Mouse (Mus musculus) c-Kit-positive CD71-positive TER-119-negative erythroid progenitor cells, embryonic 14.5 days (primary cell): ENCODE data around the gene Fryl.
A peak's percentile ranks its signal among the peaks of the same experiment; 100 is the strongest.

ENCODE experiments used
- DNase-seq: peaks from one replicate; pipeline ENCODE4 v3.0.0-alpha.2; 2013; ENCODE audit warnings: low read depth

Gene Fryl

GRCm38 (mm10) chr5:73156226-73156926, 100.0 kb downstream of the Fryl start:
- no peak for DNase-seq

GRCm38 (mm10) chr5:73153802-73154465, 102.5 kb downstream of the Fryl start:
- DNase-seq: no peak

DNA sequence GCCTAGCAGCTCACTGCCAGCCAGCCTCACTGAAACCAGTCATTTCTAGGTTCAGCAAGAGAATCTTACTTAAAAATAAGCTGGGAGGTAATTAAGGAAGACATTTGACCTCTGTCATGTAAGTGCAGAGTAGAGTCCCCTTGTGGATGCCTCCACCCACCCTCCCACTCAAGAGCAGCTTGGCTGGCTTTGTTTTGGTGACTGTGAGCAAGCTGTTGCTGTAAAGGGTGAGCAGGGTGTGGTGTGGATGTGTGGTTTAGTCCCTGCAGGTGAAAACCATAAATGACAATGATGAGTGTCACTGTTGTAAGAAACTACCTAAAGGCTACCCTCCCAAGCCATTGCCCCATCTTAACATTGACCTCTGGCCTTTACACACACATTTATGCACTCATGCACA, 104.2 kb downstream of the Fryl start:
- no peak for DNase-seq

GRCm38 (mm10) chr5:73150877-73151445, 105.5 kb downstream of the Fryl start:
- no peak for DNase-seq

DNA sequence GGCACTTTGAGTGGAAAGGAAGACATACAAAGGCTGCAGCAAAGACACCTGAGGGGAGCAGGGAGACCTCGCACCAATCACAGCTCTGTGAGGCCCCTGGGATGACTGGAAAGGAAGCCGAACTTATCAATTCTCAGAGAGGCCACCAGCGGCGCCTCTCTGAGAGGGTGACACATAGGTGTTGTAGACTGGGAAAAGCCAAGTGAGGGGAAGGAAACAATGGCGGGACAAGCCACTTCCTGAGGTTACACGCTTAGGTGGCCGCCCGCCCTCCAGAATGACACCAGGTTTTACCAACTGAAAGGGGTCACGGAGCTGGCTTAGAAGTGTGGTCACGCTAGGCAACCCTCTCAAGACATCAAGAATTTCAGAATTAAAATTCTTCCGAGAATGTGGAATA, 111.4 kb downstream of the Fryl start:
- DNase-seq: no peak

DNA sequence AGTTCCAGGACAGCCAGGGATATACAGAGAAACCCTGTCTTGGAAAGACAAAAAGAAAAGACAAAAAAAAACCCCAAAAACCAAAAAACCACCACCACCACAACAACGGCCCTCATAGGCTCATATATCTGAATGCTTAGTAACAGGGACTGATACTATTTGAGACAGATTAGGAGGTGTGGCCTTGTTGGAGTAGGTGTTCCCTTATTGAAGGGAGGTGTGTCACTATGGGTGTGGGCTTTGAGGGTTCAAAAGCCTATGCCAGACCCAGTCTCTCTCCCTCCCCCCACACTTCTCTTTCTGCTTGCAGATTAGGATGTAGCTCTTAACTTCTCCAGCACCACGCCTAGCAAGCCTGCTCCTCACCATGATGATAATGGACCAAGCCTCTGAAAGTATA, 114.7 kb downstream of the Fryl start:
- no peak for DNase-seq

GRCm38 (mm10) chr5:73141161-73141560, 115.3 kb downstream of the Fryl start:
- DNase-seq: no peak

DNA sequence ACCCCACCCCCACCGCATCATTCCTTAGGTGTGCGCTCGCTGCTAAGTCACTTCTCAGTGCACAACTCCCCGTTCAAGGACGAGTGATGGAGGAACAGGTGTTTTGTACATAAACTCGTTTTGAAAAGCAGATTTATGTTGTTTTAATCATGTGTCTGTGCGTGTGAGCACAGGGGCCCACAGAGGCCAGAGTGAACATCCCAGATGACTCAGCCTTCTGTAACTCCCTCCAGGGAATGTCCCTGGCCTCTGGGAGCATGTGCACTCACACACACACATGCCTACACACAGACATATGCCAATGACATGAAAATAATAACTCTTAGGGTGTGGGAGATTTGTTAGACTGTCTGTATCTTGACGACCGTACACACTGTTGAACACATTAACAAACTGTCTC, 118.9 kb downstream of the Fryl start:
- DNase-seq: no peak

DNA sequence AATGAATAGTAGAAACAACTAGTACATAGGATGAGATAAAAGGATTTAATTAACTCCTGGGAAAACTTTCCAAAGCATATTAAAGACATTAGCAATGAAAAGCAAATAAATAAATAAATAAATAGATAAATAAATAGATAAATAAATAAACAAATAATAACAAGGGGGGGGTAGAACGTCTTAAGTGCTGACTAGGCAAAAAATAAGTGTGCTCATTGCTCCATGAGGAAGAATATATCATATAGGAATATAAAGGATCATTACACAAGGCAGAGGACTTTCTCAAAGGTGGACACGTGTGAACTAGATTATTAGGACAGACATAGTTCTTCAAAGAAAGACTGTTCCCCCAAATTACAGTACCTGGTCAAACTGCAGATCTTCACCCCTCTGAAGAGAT, 120.5 kb downstream of the Fryl start:
- no peak for DNase-seq

DNA sequence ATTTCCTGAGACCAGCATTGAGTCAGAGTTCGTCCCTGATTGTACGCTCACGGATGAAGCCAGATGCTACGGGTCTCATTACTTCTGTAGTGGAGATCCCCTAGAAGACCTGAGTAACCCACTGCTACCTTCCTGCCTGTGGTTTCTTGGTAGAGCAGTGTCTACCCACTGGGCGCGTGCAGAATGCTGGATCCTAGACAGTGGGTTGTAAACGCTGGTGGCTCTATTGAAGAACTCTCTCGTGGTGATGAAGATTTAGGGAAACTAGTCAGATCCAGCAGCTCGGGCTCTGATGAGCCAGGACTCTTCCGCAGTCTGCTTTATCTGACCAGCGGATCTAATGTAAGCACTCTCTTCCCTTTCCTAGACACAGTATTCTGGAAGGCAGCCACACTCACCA, 121.3 kb downstream of the Fryl start:
- no peak for DNase-seq

GRCm38 (mm10) chr5:73133833-73134185, 122.6 kb downstream of the Fryl start:
- peak; percentile 55 for DNase-seq

- no peak for DNase-seq
These were observed 123.2 kb downstream of the Fryl start for GRCm38 (mm10) chr5:73132998-73133832.

DNA sequence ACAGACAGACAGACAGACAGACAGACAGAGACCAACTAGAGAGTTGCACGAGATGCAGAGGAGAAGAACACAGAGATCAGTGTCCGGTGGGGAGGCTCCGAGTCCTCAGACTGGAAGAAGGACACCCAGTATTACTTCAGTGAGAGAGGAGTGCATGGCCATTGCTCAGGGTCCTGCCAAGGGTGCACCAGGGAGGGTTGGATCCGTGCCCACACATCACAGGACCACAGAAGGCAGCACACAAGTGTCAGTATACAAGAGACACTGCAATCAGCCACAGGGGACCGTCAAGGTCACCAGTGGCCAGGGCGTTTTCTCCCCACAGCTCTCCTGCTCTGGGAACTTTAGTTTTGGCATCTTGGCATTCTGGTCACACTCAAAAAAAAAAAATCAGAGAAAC, 125.4 kb downstream of the Fryl start:
- DNase-seq: no peak

- no peak for DNase-seq
These were observed 126.5 kb downstream of the Fryl start for GRCm38 (mm10) chr5:73129871-73130270.

GRCm38 (mm10) chr5:73119969-73120725, 136.3 kb downstream of the Fryl start:
- no peak for DNase-seq

- DNase-seq: no peak
These were observed 136.9 kb downstream of the Fryl start for GRCm38 (mm10) chr5:73119524-73119923.

GRCm38 (mm10) chr5:73118786-73119185, 137.6 kb downstream of the Fryl start:
- no peak for DNase-seq

DNA sequence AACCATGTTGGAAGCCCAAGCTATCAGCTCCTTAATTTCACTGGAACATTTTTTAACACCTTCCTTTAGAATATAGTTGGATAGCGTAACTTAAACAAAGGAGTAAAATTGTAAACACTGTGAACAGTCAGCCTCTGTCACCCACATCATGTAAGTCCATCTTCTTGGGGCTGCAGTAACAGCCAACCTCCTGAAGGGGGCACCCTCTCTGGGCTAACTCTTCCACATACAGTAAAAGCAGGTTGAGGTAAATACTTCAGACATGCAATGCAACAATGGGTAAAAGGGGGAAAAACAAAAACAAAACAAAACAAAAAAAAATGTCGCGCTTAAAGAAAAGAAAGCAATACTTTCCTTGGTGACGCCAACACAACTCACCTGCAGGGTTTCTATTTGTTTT, 141.5 kb downstream of the Fryl start:
- no peak for DNase-seq

- no peak for DNase-seq
These were observed 144.1 kb downstream of the Fryl start for GRCm38 (mm10) chr5:73112331-73112730.

- no peak for DNase-seq
These were observed 152.8 kb downstream of the Fryl start for GRCm38 (mm10) chr5:73103657-73104056.

GRCm38 (mm10) chr5:73102342-73102989, 154.0 kb downstream of the Fryl start:
- DNase-seq: no peak
